Mouse (Mus musculus): ENCODE results near the gene Fam117b.

- no peak for TF ChIP-seq POLR2A (IDR thresholded peaks at IDR 0.05; ENCODE audit: control insufficient read depth, low read depth, low read length)
- TF ChIP-seq CTCF (IDR thresholded peaks at IDR 0.05; ENCODE audit: control insufficient read depth, insufficient read depth, insufficient replicate concordance, low read depth, low read length), result peak; percentile 59; the same call in 1 of the 2 replicates
Measured at GRCm38 (mm10) chr1:59883349-59884134, 29.3 kb upstream of the Fam117b start.

Measured in testis, adult 2 months (tissue).